Comparison of ENCODE assay signal across 9 mouse cellular contexts in the genomic region with DNA sequence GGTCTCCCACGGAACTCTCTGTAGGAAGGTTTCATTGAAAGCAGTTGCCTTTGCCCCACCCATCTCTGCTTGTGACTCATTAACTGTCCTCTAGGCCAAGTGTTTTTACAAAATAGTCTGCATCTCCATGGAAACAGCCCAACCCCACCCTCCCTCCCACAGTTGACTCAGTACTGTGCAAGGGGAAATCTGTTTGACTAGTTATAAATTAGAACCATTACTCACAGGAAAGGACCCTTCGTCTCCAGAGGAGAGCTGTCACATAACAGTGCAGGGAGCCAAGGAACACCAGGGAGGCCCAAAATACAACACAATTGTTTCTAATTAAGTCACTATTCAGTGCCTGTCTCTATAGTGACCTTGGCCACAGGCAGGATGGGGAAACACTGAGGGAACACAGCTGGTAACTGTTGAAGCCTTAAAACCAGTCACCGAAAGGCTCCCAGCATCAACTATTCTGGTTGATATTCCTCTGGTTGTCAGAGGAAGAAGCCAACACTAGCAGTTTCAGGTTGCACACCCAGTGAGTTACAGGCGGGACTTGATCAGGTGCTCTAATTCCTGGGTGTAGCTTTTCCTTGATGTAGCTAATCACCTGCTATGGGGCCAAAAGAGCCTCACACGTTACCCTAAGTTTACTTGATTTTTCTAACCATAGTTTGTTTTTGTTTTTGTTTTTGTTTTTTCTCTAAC. TPM values are rescaled to one million over a fixed set of nuclear protein-coding genes. Genes with fewer than 3 reads are reported as not detected.
DNase-seq lines count a peak whose midpoint lies in the region; ATAC-seq and TF ChIP-seq lines count a peak whose summit lies in the region.
"Had no signal": no experiment of that assay in that cellular context is flagged by ENCODE, and none has a peak within 500 bp of the region (broad histone marks: within the 10 kb centered on the region; RNA-seq: fewer than 3 reads in every experiment).

No protein-coding gene starts in this region.

- no peak overlapping the region for H3K9ac ChIP-seq in intestine, embryonic 15.5 days
- H3K9ac ChIP-seq in stomach, postnatal 0 days (ENCODE audit: low read length), result no peak overlapping the region

- no peak overlapping the region for H3K4me3 ChIP-seq in intestine, embryonic 15.5 days (replicated peaks)
- no peak overlapping the region for H3K4me3 ChIP-seq in stomach, postnatal 0 days (ENCODE audit: low read depth, low read length)

- H3K27ac ChIP-seq in intestine, embryonic 15.5 days, result peak overlapping the region; percentile 86
- H3K27ac ChIP-seq in stomach, postnatal 0 days (replicated peaks), result peak overlapping the region; percentile 89

- H3K4me1 ChIP-seq in intestine, embryonic 15.5 days (replicated peaks), result peaks cover 4% of the 10 kb centered on the region; the same call in 1 of the 2 replicates
- H3K4me1 ChIP-seq in stomach, postnatal 0 days (replicated peaks; ENCODE audit: control insufficient read depth, insufficient read depth), result 0 out of 2 replicates have a peak, but pooled peaks cover 2% of the 10 kb centered on the region

- peak; percentile 96 for DNase-seq in NIH3T3 (ENCODE audit: low read depth)
- peak; percentile 13 for DNase-seq in c-Kit-positive CD71-positive TER-119-positive erythroid progenitor cells, embryonic 14.5 days (ENCODE audit: low spot score)
- peak; percentile 99 for DNase-seq in heart, adult 11 months
- DNase-seq in left cerebral cortex, postnatal 25 days (ENCODE audit: low spot score in 2 of 2), result peak; percentile 12 to 72
- peak; percentile 83 for DNase-seq in stomach, postnatal 0 days (ENCODE audit: low spot score)
- no peak for DNase-seq in spleen, postnatal 4 days (ENCODE audit: low spot score in 2 of 2)

- no peak overlapping the region; the same call in 1 of the 2 replicates for H3K4me2 ChIP-seq in intestine, embryonic 15.5 days (replicated peaks)
- H3K4me2 ChIP-seq in stomach, postnatal 0 days (replicated peaks; ENCODE audit: low read depth), result no peak overlapping the region

- WGBS in intestine, embryonic 15.5 days, result 22% methylated on average over 5 of the region's 5 CpGs
- 20% methylated on average over 5 of the region's 5 CpGs for WGBS in stomach, postnatal 0 days

- no peak for TF ChIP-seq CTCF in stomach, postnatal 0 days (IDR thresholded peaks at IDR 0.05; ENCODE audit: low read depth)

- intact Hi-C loops in left cerebral cortex, postnatal 25 days (cut with DNase I), result no loop called here

- H3K9me3 ChIP-seq in intestine, embryonic 15.5 days, result no peaks in the 10 kb centered on the region
- H3K9me3 ChIP-seq in stomach, postnatal 0 days (ENCODE audit: control insufficient read depth, low read length), result no peaks in the 10 kb centered on the region

- no peaks in the 10 kb centered on the region for H3K36me3 ChIP-seq in intestine, embryonic 15.5 days
- H3K36me3 ChIP-seq in stomach, postnatal 0 days (ENCODE audit: control insufficient read depth, insufficient read depth, low read length), result no peaks in the 10 kb centered on the region

- TF ChIP-seq EP300 in stomach, postnatal 0 days (optimal IDR thresholded peaks at IDR 0.05), result no peak

- peak; percentile 95 for ATAC-seq in intestine, embryonic 15.5 days
- peak; percentile 89 for ATAC-seq in megakaryocyte progenitor cell, adult 5-6 weeks (replicated peaks; ENCODE audit: poor library complexity)
- peak; percentile 95 for ATAC-seq in stomach, postnatal 0 days (ENCODE audit: low FRiP score, low TSS enrichment)

- no peaks in the 10 kb centered on the region for H3K27me3 ChIP-seq in intestine, embryonic 15.5 days (replicated peaks)
- H3K27me3 ChIP-seq in stomach, postnatal 0 days (ENCODE audit: control insufficient read depth, insufficient read depth, low read length), result no peaks in the 10 kb centered on the region

RNA-seq across cellular contexts. Expression of gene S100a10, which starts 42.5 kb away (rescaled TPM):
- polyA plus RNA-seq in intestine, embryonic 15.5 days (2015; fragmentation: Nextera tagmentation; extraction: Ambion mirVana), result 640 and 689 TPM in 2 replicates
- total RNA-seq in left cerebral cortex, postnatal 25 days (2021), result 10 to 100 TPM; 35.9 to 41.5 TPM
- 146 and 155 TPM in 2 replicates for total RNA-seq in megakaryocyte progenitor cell, adult 5-6 weeks (2015)
- total RNA-seq in megakaryocyte progenitor cell, adult 5-6 weeks (2017), result 217 and 260 TPM in 2 replicates
- 314 and 375 TPM in 2 replicates for polyA plus RNA-seq in stomach, postnatal 0 days (2015; fragmentation: Nextera tagmentation; extraction: Ambion mirVana)

RNA-seq across cellular contexts. Expression of gene Tdpoz2, which starts 55.1 kb away (rescaled TPM):
- not detected in 2 replicates for polyA plus RNA-seq in intestine, embryonic 15.5 days (2015; fragmentation: Nextera tagmentation; extraction: Ambion mirVana)
- total RNA-seq in left cerebral cortex, postnatal 25 days (2021), result not detected
- not detected in 2 replicates for total RNA-seq in megakaryocyte progenitor cell, adult 5-6 weeks (2015)
- not detected in 2 replicates for total RNA-seq in megakaryocyte progenitor cell, adult 5-6 weeks (2017)
- not detected in 2 replicates for polyA plus RNA-seq in stomach, postnatal 0 days (2015; fragmentation: Nextera tagmentation; extraction: Ambion mirVana)
- total RNA-seq: left cerebral cortex, postnatal 10 days had no signal

Comparison
In these comparisons a context has a peak if more than half of its experiments do, and no peak if none do; other contexts are left out.
1. DNase-seq: peak in NIH3T3 (single experiment), c-Kit-positive CD71-positive TER-119-positive erythroid progenitor cells, embryonic 14.5 days (single experiment), heart, adult 11 months (single experiment), left cerebral cortex, postnatal 25 days (2 of 2) and stomach, postnatal 0 days (single experiment); none in spleen, postnatal 4 days (0 of 2).
2. Peak in every context shown above with its lines, with median percentiles within 50 percentile points of each other: ATAC-seq.